Mouse (Mus musculus) splenic B cell, adult 2 months (primary cell): ENCODE results near the gene Kcnj1.

Experiments
- DNase-seq: peaks from one replicate; pipeline ENCODE4 v3.0.0-alpha.2; 2011; ENCODE audit warnings: low read depth, low spot score
- H3K27me3 ChIP-seq: 2 replicates; pipeline ENCODE4 v1.6.1; 2012; ENCODE audit warnings: mild to moderate bottlenecking, low read length, moderate library complexity, mixed read lengths; ENCODE audit not compliant: control insufficient read depth, poor library complexity, insufficient read depth, severe bottlenecking
- H3K36me3 ChIP-seq: 2 replicates; pipeline ENCODE4 v1.6.1; 2012; ENCODE audit warnings: mild to moderate bottlenecking, low read length, moderate library complexity, mixed read lengths; ENCODE audit not compliant: control insufficient read depth, poor library complexity, insufficient read depth, severe bottlenecking

Kcnj1 gene

GRCm38 (mm10) chr9:32411507-32411906 is 39.2 kb downstream of the Kcnj1 start:
- no peaks in the 10 kb centered on the region for H3K27me3 ChIP-seq

DNA sequence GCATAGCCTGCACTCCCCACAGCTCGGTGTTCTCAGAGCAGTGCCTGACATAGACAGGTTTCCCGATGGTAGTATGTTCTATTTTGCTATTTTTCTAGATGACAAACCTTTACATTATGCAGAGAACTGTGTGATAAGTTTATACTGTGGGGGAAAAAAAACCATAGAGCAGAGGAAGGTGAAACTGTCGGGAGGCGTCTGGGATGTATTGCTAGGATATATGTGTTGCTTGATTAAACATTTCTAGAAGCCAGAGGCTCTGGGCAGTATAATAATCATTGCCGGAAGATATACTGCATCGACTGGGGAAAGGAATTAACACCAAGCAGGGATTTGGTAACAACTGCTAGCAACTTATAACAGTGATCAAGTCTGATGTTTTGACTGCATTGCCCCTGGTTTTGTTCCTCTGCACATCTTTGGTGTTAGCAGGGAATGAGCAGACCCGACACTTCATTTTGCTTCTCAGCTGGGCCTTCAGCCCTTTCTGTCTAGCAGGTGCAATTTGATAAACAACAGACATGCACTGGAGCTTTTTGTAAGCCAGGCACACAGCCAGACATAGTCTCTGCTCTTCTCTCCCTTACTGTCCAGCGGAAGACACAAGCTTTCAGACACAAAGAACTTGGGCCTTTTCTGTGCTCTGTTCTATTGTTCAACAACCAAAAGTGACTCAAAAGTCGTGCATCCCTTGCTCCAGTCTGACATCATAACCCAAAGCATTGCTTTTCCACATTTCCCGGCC is 40.7 kb downstream of the Kcnj1 start:
- H3K36me3 ChIP-seq: no peaks in the 10 kb centered on the region
- H3K27me3 ChIP-seq: no peaks in the 10 kb centered on the region
- DNase-seq: no peak

More at GRCm38 (mm10) chr9:32411507-32411906, 39.2 kb downstream of the Kcnj1 start:
- DNase-seq: no peak
- no peaks in the 10 kb centered on the region for H3K36me3 ChIP-seq

GRCm38 (mm10) chr9:32414956-32415355 is 42.7 kb downstream of the Kcnj1 start:
- H3K27me3 ChIP-seq: no peaks in the 10 kb centered on the region
- H3K36me3 ChIP-seq: no peaks in the 10 kb centered on the region
- no peak for DNase-seq

- Histone ChIP-seq H3K36me3 (peaks cover 2% of the 10 kb centered on the region; the same call in 1 of the 2 replicates), H3K27me3 (no peaks in the 10 kb centered on the region)
- no peak for DNase-seq
Observed at GRCm38 (mm10) chr9:32415952-32416351, 43.7 kb downstream of the Kcnj1 start.

- Histone ChIP-seq H3K36me3 (peaks cover 10% of the 10 kb centered on the region), H3K27me3 (no peaks in the 10 kb centered on the region)
- DNase-seq: no peak
Observed at GRCm38 (mm10) chr9:32417466-32418116, 45.3 kb downstream of the Kcnj1 start.

DNA sequence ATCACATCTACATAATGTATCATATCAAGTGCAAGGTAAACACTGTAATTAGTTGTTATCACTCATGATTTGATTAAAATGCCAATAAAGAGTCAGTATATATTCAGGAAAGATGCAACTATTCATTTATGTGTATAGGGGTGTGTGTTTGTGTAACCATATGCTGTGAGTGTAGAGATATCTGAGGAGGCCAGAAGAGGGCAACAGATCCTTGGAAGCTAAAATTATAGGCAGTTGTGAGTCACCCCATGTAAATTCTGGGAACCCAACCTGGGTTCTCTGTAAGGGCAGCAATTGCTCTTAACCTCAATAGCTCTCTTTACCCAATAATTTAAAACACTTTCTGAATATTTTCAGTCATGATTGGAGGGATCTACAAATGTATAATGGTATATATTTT is 48.4 kb downstream of the Kcnj1 start:
- H3K36me3 ChIP-seq: peaks cover 26% of the 10 kb centered on the region
- DNase-seq: no peak
- no peaks in the 10 kb centered on the region for H3K27me3 ChIP-seq

DNA sequence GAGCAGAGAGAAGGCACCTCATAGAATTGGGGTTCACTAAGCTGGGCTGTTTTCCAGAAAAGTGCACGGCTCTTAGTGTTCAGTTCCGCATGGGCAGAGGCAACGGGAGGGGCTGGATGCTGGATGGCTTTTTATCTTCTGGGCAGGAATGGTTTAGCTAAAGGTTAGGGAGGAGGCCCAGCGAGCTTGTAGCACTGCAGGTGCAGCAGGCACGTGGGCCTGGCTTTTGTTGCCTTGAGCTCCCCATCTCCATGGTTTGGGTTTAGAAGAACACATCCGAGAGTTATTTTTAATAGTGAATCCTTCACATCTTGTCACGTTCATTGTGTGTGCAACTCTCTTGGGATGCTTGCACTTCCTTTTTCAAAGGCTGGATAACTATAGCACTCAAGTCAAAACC is 53.0 kb downstream of the Kcnj1 start:
- DNase-seq: no peak
- H3K27me3 ChIP-seq: no peaks in the 10 kb centered on the region
- H3K36me3 ChIP-seq: peaks cover 44% of the 10 kb centered on the region

DNA sequence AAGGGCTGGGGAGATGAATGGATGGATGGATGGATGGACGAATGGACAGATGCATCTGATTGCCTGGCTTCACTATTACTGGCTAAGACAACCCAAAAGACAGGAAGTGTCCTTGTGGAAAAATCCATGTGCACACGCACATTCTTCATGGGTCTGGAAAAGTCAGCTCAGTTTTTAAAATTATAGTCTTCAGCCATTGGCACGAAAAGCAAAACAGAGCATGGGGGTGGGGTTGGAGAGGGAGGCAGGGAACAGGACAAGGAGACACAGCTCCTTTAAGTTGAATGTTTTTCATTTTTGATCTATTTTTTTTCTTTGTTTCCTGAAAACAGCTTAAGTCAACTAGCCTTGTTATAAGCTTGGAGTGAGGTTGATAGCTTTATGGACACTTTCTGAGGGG is 58.8 kb downstream of the Kcnj1 start:
- Histone ChIP-seq H3K27me3 (no peaks in the 10 kb centered on the region), H3K36me3 (peaks cover 25% of the 10 kb centered on the region)
- no peak for DNase-seq

GRCm38 (mm10) chr9:32434241-32435213 is 62.2 kb downstream of the Kcnj1 start:
- Histone ChIP-seq H3K36me3 (peaks cover 13% of the 10 kb centered on the region), H3K27me3 (no peaks in the 10 kb centered on the region)
- DNase-seq: no peak

GRCm38 (mm10) chr9:32443115-32443514 is 70.8 kb downstream of the Kcnj1 start:
- Histone ChIP-seq H3K36me3 (peaks cover 5% of the 10 kb centered on the region), H3K27me3 (no peaks in the 10 kb centered on the region)
- DNase-seq: no peak

DNA sequence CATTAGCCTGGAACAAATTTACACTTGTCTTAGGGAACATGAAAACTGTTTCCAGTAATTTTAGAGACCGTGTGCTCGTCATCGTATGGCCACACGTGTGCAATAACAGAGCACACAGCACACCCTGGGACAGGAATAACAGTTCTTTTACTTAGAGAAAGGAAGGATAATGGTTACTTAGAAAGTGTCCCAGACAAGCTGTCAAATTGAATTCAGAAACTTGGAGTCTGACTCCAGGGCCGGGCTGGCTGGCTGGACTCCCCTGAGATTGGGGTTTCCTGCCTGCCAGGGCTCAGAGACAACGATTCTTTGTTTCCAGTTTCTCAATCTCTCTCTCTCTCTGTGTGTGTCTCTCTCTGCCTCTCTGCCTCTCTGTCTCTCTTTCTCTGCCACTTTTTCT is 71.5 kb downstream of the Kcnj1 start:
- H3K27me3 ChIP-seq: no peaks in the 10 kb centered on the region
- no peak for DNase-seq
- peaks cover 5% of the 10 kb centered on the region for H3K36me3 ChIP-seq

- DNase-seq: no peak
- H3K27me3 ChIP-seq: no peaks in the 10 kb centered on the region
- H3K36me3 ChIP-seq: peaks cover 5% of the 10 kb centered on the region
Observed at GRCm38 (mm10) chr9:32444453-32445201, 72.3 kb downstream of the Kcnj1 start.

DNA sequence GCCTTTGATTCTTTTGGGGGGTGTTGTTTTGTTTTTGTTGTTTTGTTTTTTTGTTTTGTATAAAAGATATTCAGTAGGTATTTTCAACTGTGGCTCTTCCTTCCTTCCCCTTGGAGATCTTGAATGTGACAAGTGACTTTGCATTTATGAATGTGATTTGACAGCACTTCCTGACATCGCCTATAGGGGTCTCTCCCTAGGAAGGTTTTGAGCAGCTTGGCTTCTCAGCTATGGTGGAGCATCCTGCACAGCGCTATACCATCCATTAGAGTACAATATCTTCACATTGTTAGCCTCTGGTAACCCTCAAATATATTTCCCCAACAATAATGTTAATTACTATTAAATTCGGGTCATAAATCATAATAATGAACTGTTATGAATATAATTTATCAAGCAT is 73.5 kb downstream of the Kcnj1 start:
- Histone ChIP-seq H3K27me3 (no peaks in the 10 kb centered on the region), H3K36me3 (peaks cover 6% of the 10 kb centered on the region)
- DNase-seq: peak; percentile 73

- no peaks in the 10 kb centered on the region for H3K27me3 ChIP-seq
- DNase-seq: no peak
- peaks cover 6% of the 10 kb centered on the region for H3K36me3 ChIP-seq
Observed at GRCm38 (mm10) chr9:32448766-32449165, 76.5 kb downstream of the Kcnj1 start.
